Mouse (Mus musculus): ENCODE measurements around the gene Gm47841.

The Gm47841 gene

DNA sequence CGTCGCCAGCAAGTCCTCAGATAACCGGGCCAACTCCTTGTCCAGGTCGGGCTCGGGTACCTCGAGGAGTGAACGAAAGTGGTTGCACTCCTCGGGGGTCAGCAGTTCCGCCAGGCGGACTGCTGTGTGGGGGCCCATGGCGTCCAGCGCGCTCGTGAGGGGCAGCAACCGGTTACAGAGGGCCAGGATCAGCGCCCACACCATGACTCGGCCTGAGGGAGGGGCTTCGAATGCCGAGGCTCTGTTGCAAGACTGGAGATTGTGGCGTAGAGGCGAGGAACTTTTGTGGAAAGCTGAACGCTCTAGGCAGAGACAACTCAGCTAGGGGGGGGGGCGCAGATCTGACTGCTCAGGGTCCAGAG, at the start of gene Gm47841:
Gene Gm47841, minus strand, starts transcription at position 204 of the 362 bp plus-strand sequence.
- DNase-seq (ENCODE audit: extremely low spot score, low spot score): no peak

DNA sequence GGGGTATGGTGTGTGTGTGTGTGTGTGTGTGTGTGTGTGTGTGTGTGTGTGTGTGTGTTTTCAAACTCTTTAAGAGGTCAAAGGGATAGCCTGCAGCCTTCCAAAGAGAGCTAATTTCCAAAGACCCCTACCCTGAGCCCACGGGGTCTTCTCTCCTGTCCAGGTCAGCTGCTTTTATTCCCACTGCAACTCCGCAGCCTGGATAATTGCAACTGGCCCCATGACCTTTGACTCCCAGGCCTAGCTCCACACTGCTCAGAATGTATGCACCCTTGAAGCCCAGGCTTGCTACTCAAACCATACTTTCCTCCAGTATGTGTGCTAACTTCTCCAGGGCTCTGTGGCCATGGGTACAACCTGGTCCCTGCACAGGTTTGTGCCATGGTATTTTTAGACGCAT, 48.2 kb upstream of the Gm47841 start:
- no peak for DNase-seq (ENCODE audit: extremely low spot score, low spot score)

DNA sequence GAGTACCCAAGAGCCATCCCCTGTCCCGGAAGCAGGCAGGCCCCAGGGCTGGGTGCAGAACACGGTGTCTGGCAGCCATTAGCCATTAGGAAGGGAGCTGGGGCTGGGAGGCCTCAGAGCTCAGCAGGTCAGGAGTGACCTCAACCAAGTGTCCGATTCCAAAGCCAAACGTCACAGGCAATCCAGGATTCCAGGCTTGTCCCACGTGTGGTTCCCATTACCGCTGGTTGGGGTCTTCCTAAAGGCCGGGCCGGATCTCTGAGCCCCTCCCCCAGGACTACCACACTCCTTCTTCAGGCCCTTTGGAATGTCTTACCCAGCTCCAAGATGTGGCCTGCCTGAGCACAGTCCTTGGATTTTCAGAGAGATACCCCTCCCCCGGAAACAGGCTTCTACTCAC, 47.8 kb upstream of the Gm47841 start:
- DNase-seq (ENCODE audit: extremely low spot score, low spot score): peak; percentile 68

GRCm38 (mm10) chr15:101093988-101094387, 46.8 kb upstream of the Gm47841 start:
- no peak for DNase-seq (ENCODE audit: extremely low spot score, low spot score)

- peak; percentile 84 for DNase-seq (ENCODE audit: extremely low spot score, low spot score)
Observed at GRCm38 (mm10) chr15:101092829-101093648, 45.8 kb upstream of the Gm47841 start.

DNA sequence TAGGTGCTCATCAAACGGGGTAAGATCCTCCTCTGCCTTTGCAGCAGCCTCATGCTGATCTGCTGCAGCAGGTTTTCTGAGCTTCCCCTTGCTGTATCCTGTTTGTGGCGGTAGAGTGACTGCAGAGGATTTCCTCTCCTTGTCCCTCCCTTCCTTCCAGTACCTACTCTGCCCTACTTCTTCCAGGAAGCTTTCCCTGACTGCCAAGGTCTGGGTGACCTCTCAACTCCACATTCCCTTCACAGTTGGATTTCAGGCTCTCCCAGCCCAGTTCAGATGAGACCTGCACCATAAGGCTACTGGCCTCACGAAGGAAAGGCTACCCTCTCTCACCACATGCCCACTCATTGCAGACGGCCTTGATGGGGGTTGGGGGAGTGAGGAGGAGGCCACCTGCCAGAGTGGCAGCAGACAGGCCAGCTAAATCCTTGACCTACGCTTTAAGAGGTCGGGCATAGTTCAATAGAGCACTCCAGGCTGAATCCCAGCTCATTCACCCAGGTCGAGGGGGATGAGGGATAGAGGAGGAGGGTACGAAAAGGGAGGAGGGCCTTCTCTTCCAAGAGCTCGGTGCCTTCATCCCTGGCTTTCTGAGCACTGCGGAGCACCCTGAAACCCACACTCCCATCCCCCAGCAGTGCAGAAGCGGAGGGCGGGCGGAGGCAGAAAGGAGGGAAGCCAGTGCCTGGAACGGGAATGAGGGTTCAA, 45.1 kb upstream of the Gm47841 start:
- peak; percentile 53 for DNase-seq (ENCODE audit: extremely low spot score, low spot score)

GRCm38 (mm10) chr15:101091551-101091950, 44.4 kb upstream of the Gm47841 start:
- DNase-seq (ENCODE audit: extremely low spot score, low spot score): no peak

DNA sequence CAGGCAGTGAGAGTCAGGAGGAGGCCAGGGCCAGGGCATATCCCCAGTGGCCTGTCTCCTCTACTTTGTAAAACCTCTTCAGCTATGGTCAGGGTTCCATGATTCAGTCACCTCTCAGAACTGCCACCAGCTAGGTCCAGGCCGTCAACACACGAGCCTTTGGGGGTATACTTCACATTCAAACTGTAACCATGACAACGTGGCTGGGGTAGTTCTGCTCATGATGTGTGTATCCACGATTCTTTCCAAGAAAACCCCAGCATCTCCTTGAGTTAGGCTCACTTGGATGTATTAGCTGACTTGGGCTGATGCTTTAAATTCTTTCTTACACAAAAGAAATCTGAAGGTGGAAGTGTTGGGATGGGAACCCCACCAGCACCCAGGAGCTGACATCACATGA, 41.1 kb upstream of the Gm47841 start:
- DNase-seq (ENCODE audit: extremely low spot score, low spot score): no peak

DNA sequence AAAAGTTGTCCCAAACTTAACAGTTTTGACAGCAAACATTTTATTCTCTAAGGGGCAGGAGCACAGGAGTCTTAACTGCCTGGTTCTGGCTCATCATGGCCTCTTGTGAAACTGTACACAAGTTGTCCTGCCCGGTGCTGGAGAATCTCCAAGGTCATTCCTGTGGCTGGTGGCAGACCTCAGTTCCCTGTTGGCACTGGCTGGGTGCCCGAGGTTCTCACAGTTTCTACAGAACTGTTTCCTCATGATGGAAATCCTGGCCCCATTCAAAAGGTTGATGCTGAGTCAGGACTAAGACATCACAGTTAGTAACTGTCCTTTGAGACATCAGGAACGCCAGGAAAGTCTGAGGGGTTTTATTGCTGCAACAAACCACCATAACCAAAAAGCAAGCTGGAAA, 39.8 kb upstream of the Gm47841 start:
- DNase-seq (ENCODE audit: extremely low spot score, low spot score): no peak

- no peak for DNase-seq (ENCODE audit: extremely low spot score, low spot score)
Observed at GRCm38 (mm10) chr15:101086451-101086850, 39.3 kb upstream of the Gm47841 start.

GRCm38 (mm10) chr15:101084499-101084898, 37.3 kb upstream of the Gm47841 start:
- DNase-seq (ENCODE audit: extremely low spot score, low spot score): no peak

GRCm38 (mm10) chr15:101082236-101082635, 35.0 kb upstream of the Gm47841 start:
- DNase-seq (ENCODE audit: extremely low spot score, low spot score): peak; percentile 48

DNA sequence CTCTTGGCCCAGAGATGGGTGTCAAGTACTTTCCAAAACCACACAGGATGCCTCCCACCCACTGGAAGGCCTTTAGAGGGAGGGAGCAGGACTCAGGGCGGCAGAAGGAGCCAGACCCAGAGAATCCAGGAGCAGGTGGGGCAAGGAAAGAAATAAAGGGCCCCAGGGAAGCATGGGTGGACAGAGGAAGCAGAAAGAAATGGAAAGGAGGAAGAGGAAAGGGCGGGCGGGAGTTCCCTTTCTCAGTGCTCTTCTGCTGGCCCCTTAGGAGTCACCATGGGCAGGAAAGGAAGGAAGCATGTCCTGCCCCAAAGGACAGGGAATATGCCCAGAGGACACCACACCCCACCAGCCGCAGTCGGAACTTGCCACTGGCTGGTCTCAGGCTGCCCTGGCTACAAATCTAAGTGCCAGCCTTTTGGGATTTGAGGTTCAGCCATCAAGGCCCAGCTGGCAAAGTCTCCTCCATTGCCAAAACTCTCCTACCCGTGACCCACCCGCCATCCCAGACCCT, 33.9 kb upstream of the Gm47841 start:
- DNase-seq (ENCODE audit: extremely low spot score, low spot score): no peak

- no peak for DNase-seq (ENCODE audit: extremely low spot score, low spot score)
Observed at GRCm38 (mm10) chr15:101080031-101080520, 32.9 kb upstream of the Gm47841 start.

GRCm38 (mm10) chr15:101078731-101079156, 31.5 kb upstream of the Gm47841 start:
- DNase-seq (ENCODE audit: extremely low spot score, low spot score): peak; percentile 89

DNA sequence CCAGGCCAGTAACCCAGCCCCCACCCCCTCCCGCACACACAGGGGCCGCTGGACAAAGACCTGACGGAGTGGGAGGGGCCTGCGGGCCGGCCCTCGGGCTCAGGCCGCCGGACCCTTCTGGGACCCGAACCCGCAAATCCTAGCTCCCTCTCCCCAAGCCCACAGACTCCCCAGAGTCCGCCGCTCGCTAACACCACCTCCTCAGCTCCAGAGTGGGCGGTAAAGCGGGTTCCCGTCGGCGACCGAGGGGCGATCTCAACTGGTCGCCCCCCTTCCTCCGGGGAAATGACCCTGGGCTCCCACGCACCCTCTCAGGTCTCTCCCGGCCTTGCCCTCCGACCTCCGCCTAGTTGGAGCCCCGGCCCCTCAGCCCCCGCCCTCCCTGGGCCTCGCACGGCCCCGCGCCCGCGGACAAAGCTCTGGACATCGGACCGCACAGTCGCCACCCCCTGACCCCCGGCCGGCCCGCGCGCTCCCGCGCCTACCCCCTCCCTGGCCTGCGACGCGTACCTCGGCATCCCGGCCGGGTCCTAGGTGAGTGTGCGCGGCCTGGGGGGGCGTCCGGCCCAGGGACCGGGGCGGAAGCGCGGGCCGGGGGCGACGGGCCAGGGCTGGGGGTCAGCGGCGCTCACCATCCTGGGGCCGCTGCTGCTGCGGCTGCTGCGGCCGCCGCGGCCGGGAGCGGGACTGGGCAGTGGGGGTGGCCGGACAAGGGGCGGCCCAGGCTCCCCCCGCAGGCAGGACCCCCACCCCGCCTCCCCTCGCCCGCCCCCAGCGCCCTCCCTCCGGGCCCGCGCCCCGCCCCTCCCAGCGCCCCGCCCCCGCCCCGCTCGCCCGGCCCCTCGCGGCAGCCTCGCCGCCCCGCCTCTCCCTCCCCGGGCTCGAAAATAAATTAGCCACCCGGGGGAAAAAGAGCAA, 30.9 kb upstream of the Gm47841 start, which contains the start of gene Fignl2:
Gene Fignl2, minus strand, starts transcription at position 755 of the 918 bp plus-strand sequence.
- no peak for DNase-seq (ENCODE audit: extremely low spot score, low spot score)

GRCm38 (mm10) chr15:101077001-101077812, 30.0 kb upstream of the Gm47841 start:
- DNase-seq (ENCODE audit: extremely low spot score, low spot score): peak; percentile 81

- peak; percentile 72 for DNase-seq (ENCODE audit: extremely low spot score, low spot score)
Observed at GRCm38 (mm10) chr15:101076071-101077000, 29.1 kb upstream of the Gm47841 start.

DNA sequence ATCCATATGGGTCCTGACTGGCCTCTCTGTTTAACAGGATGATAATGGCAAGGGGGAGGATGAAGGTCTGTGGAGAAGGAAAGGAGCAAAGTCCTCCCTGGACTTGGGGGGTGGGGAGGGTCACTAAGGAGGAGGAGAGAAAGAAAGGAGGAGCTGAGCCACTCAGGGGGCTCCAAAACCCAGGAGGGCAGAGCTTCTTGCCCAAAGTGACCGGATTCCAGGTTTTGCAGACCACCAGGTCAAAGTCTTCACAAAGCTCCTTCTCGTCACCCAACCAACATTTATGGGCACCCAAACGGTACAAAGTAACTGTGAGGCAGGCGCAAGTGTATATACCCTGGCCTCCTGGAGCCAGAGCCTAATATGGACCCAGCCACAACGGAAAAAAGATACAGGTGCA, 28.5 kb upstream of the Gm47841 start:
- peak; percentile 36 for DNase-seq (ENCODE audit: extremely low spot score, low spot score)
